Mouse (Mus musculus) erythroblast, adult 5-6 weeks (primary cell): ENCODE results near the gene Tinf2. TPM values are rescaled to one million over a fixed set of nuclear protein-coding genes. Genes with fewer than 3 reads are reported as not detected.
A peak's percentile ranks its signal among the peaks of the same experiment; 100 is the strongest.

ENCODE experiments used
- ATAC-seq: replicated peaks from 2 replicates; pipeline ENCODE4 v1.8.0; 2016; ENCODE audit warnings: moderate number of reproducible peaks, mild to moderate bottlenecking, moderate TSS enrichment, inconsistent platforms; ENCODE audit not compliant: poor library complexity, low FRiP score, severe bottlenecking
- total RNA-seq, 2 experiments: library from RNA; stranded (forward) in 1 of 2; stranded (reverse) in 1 of 2; fragments of 150-400 nt in 1 of 2; fragments of 200-764, 138-1000 nt in 1 of 2; gene quantifications; 2 replicates each; pipeline versions ENCODE4 v1.2.3 to v1.2.4; 2015 to 2017; ENCODE audit warnings: low replicate concordance in 2 of 2

Tinf2 gene
- total RNA-seq, 2 experiments from 2014 or later = 10.2 to 12.9 TPM

DNA sequence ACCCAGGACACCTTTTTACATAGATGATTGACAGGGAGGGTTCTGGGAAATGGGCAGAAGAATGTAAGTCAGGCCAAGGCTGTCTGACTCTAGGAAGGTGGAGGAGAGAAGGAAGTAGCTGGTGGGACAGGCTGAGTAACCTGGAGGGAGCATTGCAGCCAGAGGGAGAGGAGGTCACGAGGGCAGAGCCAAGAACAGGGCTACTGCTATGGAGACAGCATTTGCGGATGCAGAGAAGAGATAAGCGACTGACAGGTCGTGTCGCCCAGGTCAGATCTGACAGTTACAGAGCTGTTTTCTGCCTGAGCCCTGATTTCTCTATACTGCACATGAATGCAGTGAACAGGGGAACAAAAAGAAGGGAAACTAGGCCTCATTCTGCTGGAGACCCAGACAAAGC lies 25.8 kb upstream of the Tinf2 start:
- no peak for ATAC-seq

DNA sequence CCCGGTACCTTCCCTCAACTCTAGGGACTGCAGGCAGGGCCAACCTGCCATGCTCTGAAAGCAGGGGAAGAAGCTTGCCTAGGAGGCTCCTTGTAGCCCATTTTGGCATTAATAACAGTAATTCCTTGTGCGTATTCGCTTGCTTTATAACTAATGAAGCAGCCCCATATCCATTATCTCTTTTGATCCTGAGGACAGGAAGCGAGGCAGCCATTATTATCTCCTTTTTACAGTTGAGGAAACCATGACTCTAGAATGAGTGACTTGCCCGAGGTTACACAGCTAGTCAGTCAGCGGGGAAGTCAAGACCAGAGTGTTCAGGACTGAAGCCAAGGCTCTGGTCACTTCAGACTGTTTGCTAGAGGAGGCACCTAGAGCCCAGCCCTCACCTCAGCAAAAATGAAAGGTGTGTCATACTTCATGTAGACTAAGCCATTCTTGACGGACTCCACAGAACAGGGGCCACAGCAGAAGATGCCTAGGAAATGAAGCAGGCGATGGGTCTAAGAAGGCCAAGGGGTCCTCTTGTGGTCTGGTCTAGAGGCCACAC lies 24.5 kb upstream of the Tinf2 start:
- ATAC-seq = no peak

DNA sequence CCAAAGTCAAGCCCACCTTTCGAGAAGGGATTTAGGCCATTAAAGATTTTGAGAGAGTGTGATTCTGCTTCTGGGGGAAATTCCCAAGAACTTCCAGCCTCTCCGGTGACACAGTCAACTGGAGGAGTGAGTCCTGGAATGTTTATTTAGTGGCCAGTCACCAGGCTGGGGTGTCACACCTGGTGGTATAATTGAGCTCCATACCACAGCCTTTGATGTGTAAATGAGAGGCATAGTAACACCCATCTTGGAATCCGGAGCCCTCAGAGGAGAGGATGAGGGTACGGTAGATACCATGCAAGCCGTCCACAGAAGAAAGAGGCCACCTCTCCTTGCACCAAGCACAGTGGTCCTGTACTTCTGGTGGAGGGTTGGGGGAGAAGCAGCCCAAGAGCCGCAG lies 21.1 kb upstream of the Tinf2 start:
- ATAC-seq = no peak

DNA sequence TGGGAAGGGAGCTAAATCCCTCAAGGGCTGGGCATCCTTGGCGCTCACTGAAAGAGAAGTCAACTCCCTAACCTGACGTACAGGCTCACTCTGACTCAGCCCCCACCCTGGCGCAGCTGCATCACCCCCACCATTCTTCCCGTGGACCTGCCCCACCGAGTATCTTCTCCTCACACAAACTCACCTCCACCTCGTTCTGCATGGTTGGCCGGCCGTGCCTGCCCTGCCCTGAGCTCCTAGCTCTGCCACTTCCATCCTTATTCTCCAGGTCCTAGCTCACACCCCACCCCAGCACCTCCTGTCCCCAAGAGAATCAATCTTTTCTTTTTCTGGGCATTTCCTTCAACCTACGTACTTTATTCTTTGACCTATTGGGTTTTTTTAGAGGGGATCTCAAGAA lies 19.5 kb upstream of the Tinf2 start:
- no peak for ATAC-seq

DNA sequence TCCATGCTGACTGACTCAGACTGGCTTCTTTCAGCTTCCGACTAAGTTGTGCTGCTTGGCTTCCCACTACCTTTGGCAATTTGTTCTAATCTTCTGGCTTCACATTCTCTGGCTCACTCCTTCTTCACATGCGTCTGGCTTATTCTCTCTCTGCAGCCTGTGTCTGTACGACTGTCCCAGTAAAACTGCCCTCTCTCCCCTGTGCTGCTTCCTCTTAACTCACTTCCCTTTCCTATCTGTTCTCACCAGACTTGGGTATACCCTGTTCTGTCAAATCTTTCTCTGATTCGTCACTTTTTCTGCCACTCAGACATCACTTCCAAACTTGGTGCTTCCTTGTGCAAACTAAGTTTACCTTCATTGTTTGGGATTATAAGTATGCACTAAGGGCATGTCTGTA lies 15.6 kb upstream of the Tinf2 start:
- no peak for ATAC-seq

DNA sequence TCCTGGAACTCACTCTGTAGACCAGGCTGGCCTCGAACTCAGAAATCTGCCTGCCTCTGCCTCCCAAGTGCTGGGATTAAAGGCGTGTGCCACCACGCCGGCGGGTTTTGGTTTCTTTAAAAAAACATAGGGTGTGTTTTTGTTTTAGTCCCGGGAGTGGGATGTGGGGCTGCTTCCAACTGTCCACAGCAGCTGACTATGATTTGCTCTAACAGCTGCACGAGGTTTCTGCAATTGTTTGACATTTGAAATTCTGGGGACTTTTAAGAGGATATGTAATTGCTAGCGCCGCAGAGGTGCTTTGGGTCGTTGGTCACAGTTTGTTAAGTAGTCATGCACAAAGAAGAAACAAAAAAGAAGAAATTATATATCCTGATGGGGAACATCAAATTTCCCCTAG lies 7.8 kb upstream of the Tinf2 start:
- no peak for ATAC-seq

DNA sequence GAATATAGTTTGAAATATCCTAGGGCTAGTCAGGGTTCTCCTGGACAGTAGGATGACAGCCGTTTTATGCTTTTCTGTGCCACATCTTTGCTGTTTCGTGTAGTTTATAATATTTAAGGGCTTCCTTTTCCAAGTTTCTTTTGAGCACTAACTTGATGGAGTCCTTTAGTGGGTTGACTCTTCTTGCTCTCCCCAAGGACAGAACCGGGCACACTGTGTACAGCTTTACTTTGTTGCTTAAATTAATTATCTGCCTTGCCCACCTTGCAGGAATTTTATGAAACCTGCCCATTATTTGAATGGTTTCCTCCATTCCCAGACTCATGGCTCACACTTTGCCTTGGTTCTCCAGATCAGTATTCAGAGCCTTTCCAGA lies 486 bp upstream of the Tinf2 start:
- ATAC-seq = peak; percentile 37

DNA sequence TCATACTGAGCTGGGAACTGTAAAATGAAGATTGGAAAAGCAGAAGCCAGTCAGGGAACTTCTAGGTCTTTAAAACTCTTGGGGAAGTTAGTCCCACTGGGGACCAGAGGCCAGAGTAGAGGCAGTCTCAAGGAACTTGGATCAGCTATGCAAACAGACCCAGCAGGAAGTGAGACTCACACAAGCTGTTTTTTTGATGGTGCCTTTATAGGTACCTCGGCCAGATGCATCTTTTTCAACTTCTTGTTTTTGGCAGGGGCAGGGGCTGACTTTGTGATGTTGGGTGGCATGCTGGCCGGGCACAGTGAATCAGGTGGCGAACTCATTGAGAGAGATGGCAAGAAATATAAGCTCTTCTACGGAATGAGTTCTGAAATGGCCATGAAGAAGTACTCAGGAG lies 4.0 kb downstream of the Tinf2 start:
- ATAC-seq = no peak

DNA sequence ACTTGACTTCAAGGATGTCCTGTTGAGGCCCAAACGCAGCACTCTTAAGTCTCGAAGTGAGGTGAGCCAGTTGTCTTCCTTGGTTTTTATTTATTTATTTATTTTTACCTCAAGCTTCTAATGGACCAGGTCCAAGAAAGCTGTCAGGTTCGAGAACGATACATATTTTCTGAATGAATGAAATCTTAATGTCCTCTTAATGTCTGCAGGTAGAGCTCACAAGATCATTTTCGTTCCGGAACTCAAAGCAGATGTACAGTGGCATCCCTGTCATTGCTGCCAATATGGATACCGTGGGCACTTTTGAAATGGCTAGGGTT lies 8.9 kb downstream of the Tinf2 start:
- ATAC-seq = no peak

DNA sequence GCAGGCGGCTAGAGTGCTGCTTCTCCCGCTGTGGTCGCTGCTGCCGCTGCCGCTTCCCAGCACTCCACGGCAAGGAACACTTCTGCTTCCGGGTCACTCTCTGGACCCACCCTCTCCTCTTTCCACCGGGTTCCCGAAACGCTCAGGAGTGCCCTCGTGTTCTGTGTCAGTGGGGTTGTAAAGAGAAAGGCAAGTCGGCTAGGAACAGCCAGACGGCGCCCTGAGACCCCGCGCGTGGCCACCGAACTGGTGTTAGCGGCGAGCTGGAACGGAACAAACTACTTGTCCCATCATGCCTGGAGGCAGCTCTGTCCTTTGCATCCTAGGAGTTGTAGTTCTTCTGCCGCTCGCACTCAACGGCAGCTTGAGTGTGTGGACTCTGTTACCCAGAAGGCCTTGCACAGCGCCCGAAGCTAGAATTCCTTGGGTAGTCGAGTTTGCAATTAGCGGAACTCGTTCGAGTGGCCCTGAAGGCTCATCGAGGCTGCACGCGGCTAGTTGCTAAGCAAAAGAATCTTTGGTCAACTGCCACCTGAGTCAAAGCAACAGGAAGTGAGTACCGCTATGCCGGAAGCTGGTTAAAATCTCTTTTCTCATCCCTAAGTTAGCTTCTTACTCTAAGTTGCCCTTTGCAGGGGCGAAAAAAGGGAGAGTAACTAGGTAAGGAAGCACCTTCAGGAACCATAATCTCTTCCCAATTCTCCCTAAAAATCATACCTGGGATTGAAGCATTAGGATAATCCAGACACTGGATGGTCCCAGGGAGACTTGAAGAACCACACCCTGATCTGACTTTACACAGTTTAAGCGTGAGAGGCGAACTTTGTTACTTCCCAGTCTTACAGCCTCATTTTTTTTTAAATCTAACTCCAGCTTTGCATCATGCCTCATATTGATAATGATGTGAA lies 9.5 kb downstream of the Tinf2 start, which contains the start of the genes Gmpr2 and Nedd8:
Gmpr2 (plus strand) TSS at position 109 of the 908 bp plus-strand sequence.
Nedd8 (minus strand) TSS at position 292 of the 908 bp plus-strand sequence.
- ATAC-seq = peak; percentile 98

DNA sequence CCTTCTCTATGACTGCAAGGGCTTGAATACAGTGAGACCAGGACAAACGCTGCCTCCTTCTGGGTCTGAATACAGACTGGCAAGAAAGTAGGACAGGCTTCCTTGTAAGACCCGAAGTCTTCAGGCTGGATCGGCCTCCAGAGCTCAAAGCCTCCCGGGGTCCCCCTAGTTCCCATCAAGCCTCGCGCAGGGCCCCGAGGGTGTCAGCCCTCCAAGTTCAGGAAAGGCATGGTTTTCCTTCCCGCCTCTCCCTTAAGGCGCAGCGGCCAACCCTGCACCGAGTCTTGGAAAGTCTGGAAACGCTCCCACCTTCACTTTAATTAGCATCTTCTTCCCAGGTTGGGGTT lies 10.2 kb downstream of the Tinf2 start:
- peak; percentile 32 for ATAC-seq

DNA sequence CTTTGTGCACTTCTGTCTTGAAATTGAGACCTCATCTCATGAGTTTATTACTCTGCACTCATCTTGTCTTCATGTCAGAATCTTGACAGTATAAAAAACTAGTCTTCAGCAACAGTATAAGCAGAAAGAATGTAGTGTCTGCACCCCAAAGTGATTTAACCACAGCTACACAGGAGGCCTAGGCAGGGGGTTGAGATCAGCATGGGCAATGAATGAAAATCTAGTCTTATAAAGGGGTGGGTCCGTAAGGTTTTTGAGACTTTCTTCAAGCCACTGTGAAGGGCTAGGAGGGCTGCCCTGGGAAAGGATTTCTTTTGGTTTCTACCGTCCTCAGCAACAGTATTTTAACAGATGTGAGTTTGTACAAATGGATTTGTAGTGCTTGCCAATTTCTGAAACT lies 21.0 kb downstream of the Tinf2 start:
- no peak; the same call in 1 of the 2 replicates for ATAC-seq

DNA sequence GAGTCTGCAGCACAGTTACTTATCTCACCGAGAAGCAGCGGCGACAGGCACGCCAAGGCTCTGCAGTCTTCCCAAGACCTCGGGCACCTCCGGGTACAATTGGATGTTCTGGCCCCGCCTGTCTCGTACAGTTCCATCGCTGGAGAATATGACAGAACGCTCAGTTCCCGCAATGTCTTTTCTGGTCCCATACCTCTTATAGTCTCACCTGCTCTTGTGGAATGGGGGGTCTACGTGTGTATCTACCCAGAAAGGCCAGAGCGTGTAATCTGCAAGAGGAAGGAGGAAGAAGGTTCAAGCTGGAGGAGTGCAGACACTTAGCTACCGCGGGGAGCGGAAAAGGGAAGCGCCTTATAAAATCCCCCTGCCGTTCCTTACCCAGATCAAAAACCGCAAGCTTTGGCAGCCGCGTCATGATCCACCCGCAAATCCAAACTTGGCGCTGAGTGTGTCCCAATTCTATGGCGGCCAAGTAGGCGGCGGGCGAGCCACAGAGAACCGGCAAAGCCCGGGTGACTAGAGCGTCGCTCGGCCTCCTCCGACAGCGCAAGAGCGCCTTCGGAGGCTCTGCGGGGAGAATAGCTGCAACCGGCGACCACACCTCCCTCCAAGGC lies 21.6 kb downstream of the Tinf2 start, which contains the start of gene Mdp1:
Mdp1 (minus strand) TSS at position 549 of the 614 bp plus-strand sequence.
- peak; percentile 98 for ATAC-seq

DNA sequence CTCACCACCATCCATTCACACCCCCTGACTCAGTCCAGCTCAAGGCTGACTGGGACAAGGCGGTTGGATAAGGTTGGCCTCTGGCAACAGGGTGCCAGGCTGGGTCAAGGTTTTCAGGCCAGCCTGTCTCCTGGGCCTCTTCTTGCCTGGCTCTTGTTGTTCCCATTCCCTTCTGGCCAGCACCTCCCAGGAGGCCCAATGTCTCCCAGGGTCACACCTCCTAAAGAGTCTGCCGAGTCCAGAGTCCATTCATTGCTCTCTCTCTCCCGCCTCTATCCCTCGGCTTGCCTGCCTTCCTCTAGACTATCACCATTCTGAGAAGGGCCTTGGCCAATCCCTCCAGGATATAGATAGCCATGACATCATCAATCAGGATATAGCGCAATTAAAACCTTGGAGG lies 23.6 kb downstream of the Tinf2 start:
- no peak for ATAC-seq

DNA sequence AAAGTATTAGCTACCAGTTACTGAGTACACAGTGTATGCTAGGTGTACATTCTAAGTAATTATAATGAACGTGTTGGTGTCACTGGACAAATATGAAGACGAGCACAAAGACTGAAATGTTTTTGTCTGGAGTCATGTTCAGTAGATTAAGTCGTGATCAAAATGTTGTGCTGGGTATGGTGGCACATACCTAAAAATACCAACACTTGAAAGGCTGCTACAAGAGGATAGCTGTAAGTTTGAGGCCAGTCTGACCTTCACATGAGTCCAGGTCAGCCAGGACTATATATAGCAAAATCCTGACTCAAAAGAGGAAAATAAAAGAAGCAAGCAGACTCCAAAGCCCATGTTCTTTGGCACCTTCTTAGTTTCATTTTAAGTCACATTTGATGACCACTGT lies 24.7 kb downstream of the Tinf2 start:
- ATAC-seq = no peak

DNA sequence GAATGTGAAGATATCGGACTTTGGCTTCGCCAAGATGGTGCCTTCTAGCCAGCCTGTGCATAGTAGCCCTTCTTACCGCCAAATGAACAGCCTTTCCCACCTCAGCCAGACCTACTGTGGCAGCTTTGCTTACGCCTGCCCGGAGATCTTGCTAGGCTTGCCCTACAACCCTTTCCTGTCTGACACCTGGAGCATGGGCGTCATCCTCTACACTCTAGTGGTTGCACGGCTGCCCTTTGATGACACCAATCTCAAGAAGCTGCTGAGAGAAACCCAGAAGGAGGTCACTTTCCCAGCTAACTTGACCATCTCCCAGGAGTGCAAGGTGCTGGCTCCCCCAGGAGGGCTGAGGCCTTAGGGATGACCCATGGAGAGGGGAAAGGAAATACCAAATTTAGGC lies 30.1 kb downstream of the Tinf2 start:
- ATAC-seq = no peak

DNA sequence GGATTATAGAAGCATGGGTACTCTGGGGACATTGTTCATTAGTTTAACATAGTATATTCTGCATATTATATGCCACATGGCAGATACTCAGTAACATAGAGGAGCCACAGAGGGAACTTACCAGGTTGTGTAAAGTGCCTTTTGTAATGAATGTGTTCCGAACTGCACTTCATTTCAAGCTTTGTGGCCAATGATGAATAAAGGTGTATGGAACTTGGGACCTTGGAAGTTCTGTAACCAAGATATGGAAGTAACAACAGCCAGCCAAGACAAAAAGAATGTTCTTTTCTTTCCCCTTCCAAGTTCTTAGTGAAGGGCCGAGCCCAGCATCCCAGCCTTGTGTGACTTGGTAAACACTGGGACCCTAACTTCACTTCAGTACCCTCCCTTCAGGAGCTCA lies 31.7 kb downstream of the Tinf2 start, which contains the start of gene Tssk4:
Tssk4 (plus strand) TSS at position 301 of the 400 bp plus-strand sequence.
- no peak for ATAC-seq

DNA sequence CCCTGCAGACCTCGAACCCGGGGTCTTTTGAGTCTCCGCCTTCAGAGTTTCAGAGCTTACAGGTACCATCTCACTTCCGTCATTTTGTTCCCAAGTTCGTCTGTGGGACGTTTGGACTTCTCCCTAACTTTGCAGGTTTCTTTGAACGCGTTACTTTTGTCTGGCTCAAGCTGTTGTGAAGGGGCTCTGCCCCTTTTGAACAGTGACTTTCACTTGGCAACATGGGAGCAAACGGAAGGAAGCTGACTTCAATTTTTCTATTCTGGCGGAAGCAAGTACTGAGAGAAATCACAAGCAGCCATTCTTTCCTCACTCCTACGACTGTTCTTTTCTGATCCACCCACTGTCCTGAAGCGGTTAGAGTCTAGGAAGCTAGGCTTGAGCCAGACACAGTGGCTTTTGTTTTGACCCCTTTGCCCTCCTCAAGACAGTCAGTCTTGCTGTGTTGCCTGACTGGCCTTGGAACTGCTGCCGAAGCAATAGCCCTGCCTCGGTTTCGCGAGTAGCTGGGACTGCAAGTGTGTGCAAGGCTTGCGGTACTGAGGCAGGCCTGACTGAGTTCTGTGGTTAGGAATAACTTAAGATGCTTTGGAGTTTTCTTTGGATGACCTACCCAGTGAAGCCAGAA lies 37.2 kb downstream of the Tinf2 start:
- no peak for ATAC-seq

DNA sequence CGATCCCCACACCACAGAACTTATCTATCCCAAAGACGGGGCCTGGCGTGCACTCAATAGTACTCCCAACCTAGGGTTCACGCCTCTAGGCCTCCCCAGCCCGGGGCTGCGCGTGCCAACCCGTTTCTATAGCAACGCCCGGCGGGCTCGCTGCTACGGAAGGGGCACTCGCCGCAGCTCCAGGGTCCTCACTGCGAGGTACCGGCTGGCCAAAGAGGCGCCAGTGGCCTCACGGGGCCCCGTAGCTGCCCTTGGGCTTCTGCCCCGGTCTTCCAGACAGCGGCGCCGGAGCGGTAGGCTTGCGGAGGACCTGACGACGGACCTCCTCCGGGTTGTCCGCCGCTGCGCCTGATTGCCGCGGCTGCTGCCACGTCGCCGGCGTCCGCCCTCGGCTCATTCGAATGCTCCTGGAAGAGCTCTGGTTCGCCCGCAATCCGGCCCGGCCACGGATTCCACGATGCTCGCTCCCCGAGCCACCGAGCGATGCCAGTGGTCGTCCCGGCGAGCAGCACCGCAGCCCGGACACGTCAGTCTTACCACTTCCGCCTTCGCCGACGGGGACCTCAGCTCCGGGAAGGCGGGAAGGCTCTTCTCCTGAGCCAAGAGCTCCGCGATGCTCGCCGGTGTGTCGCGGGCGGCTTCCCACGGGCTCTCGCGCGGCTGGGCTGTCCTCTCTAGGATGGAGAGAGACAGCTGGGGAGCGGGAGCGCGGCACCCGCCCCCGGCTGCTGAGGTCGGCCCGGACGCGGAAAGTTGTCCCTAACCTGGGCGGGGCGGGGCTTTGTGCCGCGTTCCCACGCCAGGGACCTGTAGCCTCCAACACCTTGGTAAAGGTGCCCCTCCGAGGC lies 38.3 kb downstream of the Tinf2 start, which contains the start of gene Tm9sf1:
Tm9sf1 (minus strand) TSS at position 747 of the 848 bp plus-strand sequence.
- ATAC-seq = peak; percentile 85

DNA sequence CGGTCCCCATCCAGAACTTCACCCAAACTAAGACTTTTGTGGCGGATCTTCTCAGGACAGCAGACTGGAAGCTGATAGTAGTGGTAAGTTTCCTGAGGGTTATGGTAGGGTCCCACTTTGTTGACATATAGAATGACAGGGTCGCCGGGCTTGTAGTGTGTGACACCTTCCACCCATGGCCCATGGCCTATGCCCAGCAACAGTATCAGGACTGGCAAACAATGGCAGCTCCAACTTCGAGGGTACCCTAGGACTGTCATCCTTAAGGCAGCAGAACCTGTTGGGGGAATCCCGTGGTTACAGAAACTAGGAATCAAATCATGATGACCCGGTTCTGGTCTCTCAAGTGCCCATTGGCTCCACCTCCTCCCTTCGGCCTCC lies 39.0 kb downstream of the Tinf2 start:
- peak; percentile 14 for ATAC-seq
